Mouse (Mus musculus) E14TG2a.4 (cell line): ENCODE measurements around the gene Bcl11a.

Experiments
- CTCF ChIP-seq: conservative IDR thresholded peaks from 2 replicates; pipeline ENCODE4 v1.5.1; 2014; ENCODE audit warnings: low read length
- NANOG ChIP-seq: IDR thresholded peaks from 2 replicates; pipeline ENCODE4 v1.6.1; 2014; ENCODE audit warnings: borderline replicate concordance, low read length, mixed read lengths
- POU5F1 ChIP-seq: IDR thresholded peaks from 2 replicates; pipeline ENCODE4 v1.6.1; 2014; ENCODE audit warnings: low read length, borderline replicate concordance

- TF ChIP-seq CTCF (no peak), NANOG (no peak), POU5F1 (no peak)
Observed at GRCm38 (mm10) chr11:24178823-24179476, 101.1 kb downstream of the Bcl11a start.
